Mouse (Mus musculus): Measurements from ENCODE around the gene Gfod2. TPM values are rescaled to one million over a fixed set of nuclear protein-coding genes. Genes with fewer than 3 reads are reported as not detected.

Gene Gfod2
- total RNA-seq (2018; cell fraction: chromatin; rRNA removed): 1 to 10 TPM in 7 of 26 experiments, under 1 TPM in 17, not detected in 2; 0.15 to 2.4 (median 0.70) TPM
- 1 to 10 TPM in 2 of 26 experiments, under 1 TPM in 24; 0.17 to 1.3 (median 0.46) TPM for total RNA-seq (2018; cell fraction: cytosol; rRNA removed)
- total RNA-seq (2018; cell fraction: nucleus; rRNA removed): 1 to 10 TPM in 6 of 26 experiments, under 1 TPM in 19, not detected in 1; 0.26 to 2.6 (median 0.59) TPM
- 0.26 to 0.85 TPM (median 0.67 TPM) in 3 replicates for polyA plus RNA-seq (2018)

GRCm38 (mm10) chr8:105758277-105759108 lies at the start of gene Gfod2:
Gene Gfod2, minus strand, starts transcription at chr8:105758664.
- no peaks in the 10 kb centered on the region for H3K36me3 ChIP-seq (ENCODE audit: inconsistent target)
- peak within 1 kb of the TSS; percentile 39 for H3K4me3 ChIP-seq (ENCODE audit: inconsistent target)
- no peak within 1 kb of the TSS for H3K27ac ChIP-seq
- H3K79me2 ChIP-seq (ENCODE audit: inconsistent target): no peaks in the 10 kb centered on the region
- WGBS (ENCODE audit: missing documents): 2% methylated on average over 53 of the region's 57 CpGs

- Histone ChIP-seq H3K36me3 (ENCODE audit: inconsistent target) (peaks cover 10% of the 10 kb centered on the region), H3K79me2 (ENCODE audit: inconsistent target) (peaks cover 99% of the 10 kb centered on the region), H3K4me3 (ENCODE audit: inconsistent target) (no peak overlapping the region), H3K27ac (no peak overlapping the region)
- 93% methylated on average over 4 of the region's 5 CpGs for WGBS (ENCODE audit: missing documents)
Observed at GRCm38 (mm10) chr8:105807766-105808165, 49.3 kb upstream of the Gfod2 start.

GRCm38 (mm10) chr8:105805964-105806363 lies 47.5 kb upstream of the Gfod2 start:
- WGBS (ENCODE audit: missing documents): no CpG with 5 or more reads among the region's 1 CpGs
- peaks cover 10% of the 10 kb centered on the region for H3K36me3 ChIP-seq (ENCODE audit: inconsistent target)
- H3K27ac ChIP-seq: no peak overlapping the region
- no peak overlapping the region for H3K4me3 ChIP-seq (ENCODE audit: inconsistent target)
- peaks cover 99% of the 10 kb centered on the region for H3K79me2 ChIP-seq (ENCODE audit: inconsistent target)

- 90% methylated on average over 3 of the region's 3 CpGs for WGBS (ENCODE audit: missing documents)
- peaks cover 10% of the 10 kb centered on the region for H3K36me3 ChIP-seq (ENCODE audit: inconsistent target)
- H3K4me3 ChIP-seq (ENCODE audit: inconsistent target): no peak overlapping the region
- no peak overlapping the region for H3K27ac ChIP-seq
- H3K79me2 ChIP-seq (ENCODE audit: inconsistent target): peaks cover 99% of the 10 kb centered on the region
Observed at GRCm38 (mm10) chr8:105805346-105805745, 46.9 kb upstream of the Gfod2 start.

GRCm38 (mm10) chr8:105804797-105805196 lies 46.3 kb upstream of the Gfod2 start:
- no peak overlapping the region for H3K27ac ChIP-seq
- H3K4me3 ChIP-seq (ENCODE audit: inconsistent target): no peak overlapping the region
- H3K79me2 ChIP-seq (ENCODE audit: inconsistent target): peaks cover 99% of the 10 kb centered on the region
- H3K36me3 ChIP-seq (ENCODE audit: inconsistent target): peaks cover 10% of the 10 kb centered on the region
- WGBS (ENCODE audit: missing documents): 93% methylated on average over 7 of the region's 7 CpGs

GRCm38 (mm10) chr8:105801153-105801904 lies 42.9 kb upstream of the Gfod2 start:
- peaks cover 21% of the 10 kb centered on the region for H3K36me3 ChIP-seq (ENCODE audit: inconsistent target)
- no peak overlapping the region for H3K4me3 ChIP-seq (ENCODE audit: inconsistent target)
- 90% methylated on average over 6 of the region's 6 CpGs for WGBS (ENCODE audit: missing documents)
- peaks cover 99% of the 10 kb centered on the region for H3K79me2 ChIP-seq (ENCODE audit: inconsistent target)
- no peak overlapping the region for H3K27ac ChIP-seq

- WGBS (ENCODE audit: missing documents): 87% methylated on average over 8 of the region's 8 CpGs
- H3K79me2 ChIP-seq (ENCODE audit: inconsistent target): peaks cover 100% of the 10 kb centered on the region
- peaks cover 15% of the 10 kb centered on the region; the same call in 1 of the 2 replicates for H3K36me3 ChIP-seq (ENCODE audit: inconsistent target)
- no peak overlapping the region for H3K4me3 ChIP-seq (ENCODE audit: inconsistent target)
- H3K27ac ChIP-seq: no peak overlapping the region
Observed at GRCm38 (mm10) chr8:105799091-105799812, 40.8 kb upstream of the Gfod2 start.

DNA sequence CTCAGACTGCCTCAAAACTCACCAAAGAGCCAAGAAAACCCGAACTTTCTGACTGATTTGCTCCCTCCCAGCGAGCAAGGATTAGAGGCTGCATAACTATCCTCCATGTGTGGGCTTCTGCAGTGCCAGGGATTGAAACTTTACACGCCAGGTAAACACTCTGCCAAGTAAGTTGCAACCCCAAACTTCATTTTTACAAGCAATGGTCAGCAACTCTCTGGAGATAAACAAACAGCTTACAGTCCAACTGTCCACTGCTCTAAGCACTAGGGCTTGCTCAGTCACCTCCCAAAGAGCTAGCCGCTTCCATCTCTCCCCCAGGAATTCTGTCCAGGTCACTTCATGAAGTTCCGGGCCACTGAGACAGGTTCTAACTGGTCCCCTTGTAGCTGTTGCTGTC lies 39.9 kb upstream of the Gfod2 start:
- Histone ChIP-seq H3K36me3 (ENCODE audit: inconsistent target) (peaks cover 11% of the 10 kb centered on the region; the same call in 1 of the 2 replicates), H3K27ac (no peak overlapping the region), H3K4me3 (ENCODE audit: inconsistent target) (no peak overlapping the region), H3K79me2 (ENCODE audit: inconsistent target) (peaks cover 100% of the 10 kb centered on the region)
- WGBS (ENCODE audit: missing documents): 93% methylated on average over 5 of the region's 5 CpGs

GRCm38 (mm10) chr8:105795785-105796184 lies 37.3 kb upstream of the Gfod2 start:
- peaks cover 100% of the 10 kb centered on the region for H3K79me2 ChIP-seq (ENCODE audit: inconsistent target)
- peaks cover 11% of the 10 kb centered on the region; the same call in 1 of the 2 replicates for H3K36me3 ChIP-seq (ENCODE audit: inconsistent target)
- 83% methylated on average over 1 of the region's 1 CpGs for WGBS (ENCODE audit: missing documents)
- no peak overlapping the region for H3K27ac ChIP-seq
- H3K4me3 ChIP-seq (ENCODE audit: inconsistent target): no peak overlapping the region

DNA sequence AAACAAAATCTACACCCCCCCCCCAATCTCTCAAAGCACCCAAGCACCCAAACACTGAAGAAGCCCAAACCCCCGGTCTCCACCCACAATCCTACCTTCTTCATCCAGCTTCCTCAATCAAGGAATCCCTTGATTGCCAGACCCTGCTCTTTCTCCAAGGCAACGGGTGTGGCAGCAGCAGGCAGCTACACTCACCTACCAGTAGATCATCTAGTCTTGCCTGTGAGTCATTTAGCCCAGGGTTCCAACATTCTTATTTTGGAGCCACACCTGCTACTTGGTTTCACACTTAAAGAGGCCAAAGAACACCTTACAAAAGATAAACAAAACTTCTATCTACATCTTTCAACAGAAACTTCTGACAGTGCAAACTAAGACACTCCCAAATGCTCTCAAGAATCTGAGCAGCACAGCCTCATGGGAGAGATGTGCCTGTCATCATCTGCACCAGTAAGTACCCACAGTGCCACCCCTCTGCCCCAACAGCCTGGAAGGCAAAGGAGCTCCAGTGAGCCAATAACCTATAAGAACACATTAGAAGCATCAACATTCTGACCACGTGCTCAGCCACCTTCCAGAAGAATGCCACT lies 35.6 kb upstream of the Gfod2 start:
- 96% methylated on average over 3 of the region's 3 CpGs for WGBS (ENCODE audit: missing documents)
- Histone ChIP-seq H3K4me3 (ENCODE audit: inconsistent target) (no peak overlapping the region), H3K79me2 (ENCODE audit: inconsistent target) (peaks cover 100% of the 10 kb centered on the region), H3K36me3 (ENCODE audit: inconsistent target) (peaks cover 6% of the 10 kb centered on the region; the same call in 1 of the 2 replicates), H3K27ac (no peak overlapping the region)

DNA sequence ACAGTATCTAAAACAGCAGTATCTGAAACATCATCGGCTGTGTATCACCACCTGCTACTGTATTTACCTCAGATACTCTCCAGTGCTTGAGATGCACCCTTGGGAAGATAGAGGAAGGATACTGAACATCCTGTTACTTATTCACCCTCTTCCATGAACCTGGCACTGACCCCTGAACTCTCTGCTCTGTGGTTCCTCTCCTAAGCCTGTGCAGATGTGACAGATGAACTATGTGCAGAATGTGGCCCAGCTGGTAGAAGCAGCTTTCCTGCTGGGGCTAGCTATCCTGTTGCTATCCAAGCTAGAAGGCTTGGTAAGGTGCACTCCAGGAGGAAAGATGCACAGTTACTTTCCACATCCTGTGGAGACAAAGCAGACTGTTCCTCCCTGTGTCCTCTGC lies 34.9 kb upstream of the Gfod2 start:
- WGBS (ENCODE audit: missing documents): 100% methylated on average over 1 of the region's 1 CpGs
- H3K36me3 ChIP-seq (ENCODE audit: inconsistent target): no peaks in the 10 kb centered on the region
- peaks cover 100% of the 10 kb centered on the region for H3K79me2 ChIP-seq (ENCODE audit: inconsistent target)
- no peak overlapping the region for H3K27ac ChIP-seq
- no peak overlapping the region for H3K4me3 ChIP-seq (ENCODE audit: inconsistent target)

DNA sequence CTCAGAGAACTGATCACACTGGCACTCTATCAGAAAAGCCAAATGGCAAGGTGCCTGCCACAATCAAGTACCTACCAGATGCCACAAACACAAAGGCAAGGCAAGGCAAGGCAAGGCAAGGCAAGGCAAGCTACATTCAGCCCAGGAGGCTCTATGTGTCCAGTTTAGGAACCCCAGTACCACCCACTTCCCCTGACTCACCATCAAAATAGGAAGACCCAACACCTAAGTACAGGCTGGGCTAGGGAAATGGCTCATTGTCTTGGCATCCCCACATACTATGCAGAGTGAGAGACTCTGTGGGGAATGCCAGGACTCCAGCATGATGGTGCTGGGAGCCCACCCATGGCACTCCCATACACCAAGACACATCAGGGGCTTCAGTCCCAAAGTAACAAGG lies 31.2 kb upstream of the Gfod2 start:
- H3K79me2 ChIP-seq (ENCODE audit: inconsistent target): peaks cover 90% of the 10 kb centered on the region
- H3K36me3 ChIP-seq (ENCODE audit: inconsistent target): peaks cover 22% of the 10 kb centered on the region
- H3K4me3 ChIP-seq (ENCODE audit: inconsistent target): no peak overlapping the region
- H3K27ac ChIP-seq: no peak overlapping the region

GRCm38 (mm10) chr8:105788927-105789326 lies 30.5 kb upstream of the Gfod2 start:
- 15% methylated on average over 4 of the region's 4 CpGs for WGBS (ENCODE audit: missing documents)
- Histone ChIP-seq H3K79me2 (ENCODE audit: inconsistent target) (peaks cover 83% of the 10 kb centered on the region), H3K4me3 (ENCODE audit: inconsistent target) (no peak overlapping the region), H3K27ac (no peak overlapping the region), H3K36me3 (ENCODE audit: inconsistent target) (peaks cover 24% of the 10 kb centered on the region)

GRCm38 (mm10) chr8:105788241-105788640 lies 29.8 kb upstream of the Gfod2 start:
- H3K79me2 ChIP-seq (ENCODE audit: inconsistent target): peaks cover 76% of the 10 kb centered on the region
- H3K36me3 ChIP-seq (ENCODE audit: inconsistent target): peaks cover 29% of the 10 kb centered on the region
- H3K27ac ChIP-seq: no peak overlapping the region
- 86% methylated on average over 2 of the region's 2 CpGs for WGBS (ENCODE audit: missing documents)
- no peak overlapping the region for H3K4me3 ChIP-seq (ENCODE audit: inconsistent target)
